Mouse (Mus musculus) embryonic facial prominence, embryonic 11.5 days (tissue): ENCODE measurements around the gene Dab1. TPM values are rescaled to one million over a fixed set of nuclear protein-coding genes. Genes with fewer than 3 reads are reported as not detected.

Source experiments
- ATAC-seq: fragments of 200-750 bp; cut with Nextera tagmentation; replicated peaks from 2 replicates; pipeline ENCODE4 v1.8.0; 2017; ENCODE audit warnings: low read depth; ENCODE audit not compliant: insufficient number of reproducible peaks, low FRiP score, low TSS enrichment
- DNase-seq: peaks from one replicate; pipeline ENCODE4 v3.0.0-alpha.2; 2015; ENCODE audit warnings: low spot score
- H3K27ac ChIP-seq: fragments of 300-500 bp; sonication (generic); replicated peaks from 2 replicates; pipeline ENCODE4 v1.5.1; 2014; ENCODE audit warnings: mild to moderate bottlenecking, low read depth, low read length, control low read depth
- H3K27me3 ChIP-seq: fragments of 300-500 bp; sonication (generic); 2 replicates; pipeline ENCODE4 v1.6.1; 2014; ENCODE audit warnings: mild to moderate bottlenecking, low read length, moderate library complexity, mixed read lengths; ENCODE audit not compliant: control insufficient read depth, insufficient read depth
- H3K36me3 ChIP-seq: fragments of 300-500 bp; sonication (generic); replicated peaks from 2 replicates; pipeline ENCODE4 v1.6.1; 2014; ENCODE audit warnings: low read depth, mild to moderate bottlenecking, low read length, moderate library complexity, mixed read lengths; ENCODE audit not compliant: control insufficient read depth, insufficient read depth
- H3K4me1 ChIP-seq: fragments of 300-500 bp; sonication (generic); 2 replicates; pipeline ENCODE4 v1.6.1; 2014; ENCODE audit warnings: low read length, mixed read lengths; ENCODE audit not compliant: control insufficient read depth, insufficient read depth
- H3K4me2 ChIP-seq: fragments of 300-500 bp; sonication (generic); 2 replicates; pipeline ENCODE4 v1.6.1; 2014; ENCODE audit warnings: low read depth, mild to moderate bottlenecking, control low read depth, low read length, moderate library complexity
- H3K4me3 ChIP-seq: fragments of 300-500 bp; sonication (generic); 2 replicates; pipeline ENCODE4 v1.5.1; 2014; ENCODE audit warnings: low read depth, low read length, control low read depth
- H3K9ac ChIP-seq: fragments of 300-500 bp; sonication (generic); replicated peaks from 2 replicates; pipeline ENCODE4 v1.6.1; 2014; ENCODE audit warnings: mild to moderate bottlenecking, control low read depth, low read length
- H3K9me3 ChIP-seq: fragments of 300-500 bp; sonication (generic); replicated peaks from 2 replicates; pipeline ENCODE4 v1.6.1; 2016; ENCODE audit warnings: mild to moderate bottlenecking, low read length, inconsistent platforms, mixed read lengths; ENCODE audit not compliant: control insufficient read depth
- WGBS: fragments of 180-500 bp; shearing (Covaris S2); extraction: QIAGEN DNeasy Blood & Tissue Kit; methylation state at CpG from one replicate; pipeline ENCODE4 v1.1.7; 2014; 5-methylcytosine and 5-hydroxymethylcytosine counted together
- polyA plus RNA-seq: library from polyadenylated mRNA; unstranded; fragments of >200 nt; fragmentation: Nextera tagmentation; extraction: Ambion mirVana; gene quantifications from 2 replicates; pipeline ENCODE4 v1.2.1, GENCODE M21; 2014

The Dab1 gene
- polyA plus RNA-seq, 1 experiment from 2014 or later = 17.6 TPM

- H3K36me3 ChIP-seq = no peaks in the 10 kb centered on the region
- no peak overlapping the region for H3K4me3 ChIP-seq
- no peaks in the 10 kb centered on the region for H3K9me3 ChIP-seq
- DNase-seq (no peak), ATAC-seq (no peak)
- no peaks in the 10 kb centered on the region for H3K4me1 ChIP-seq
- no peak overlapping the region for H3K9ac ChIP-seq
- WGBS = 89% methylated on average over 7 of the region's 7 CpGs
- H3K27me3 ChIP-seq = no peaks in the 10 kb centered on the region
- no peak overlapping the region for H3K27ac ChIP-seq
- no peak overlapping the region for H3K4me2 ChIP-seq
Measured at GRCm38 (mm10) chr4:103783561-103784247, 164.5 kb downstream of the Dab1 start.

GRCm38 (mm10) chr4:103793589-103794312, 174.6 kb downstream of the Dab1 start:
- no peak overlapping the region for H3K4me3 ChIP-seq
- no peak overlapping the region for H3K4me2 ChIP-seq
- no peak overlapping the region for H3K9ac ChIP-seq
- ATAC-seq (no peak), DNase-seq (no peak)
- no peaks in the 10 kb centered on the region for H3K4me1 ChIP-seq
- H3K36me3 ChIP-seq = no peaks in the 10 kb centered on the region
- H3K9me3 ChIP-seq = no peaks in the 10 kb centered on the region
- no peaks in the 10 kb centered on the region for H3K27me3 ChIP-seq
- no peak overlapping the region for H3K27ac ChIP-seq
- 77% methylated on average over 8 of the region's 8 CpGs for WGBS

GRCm38 (mm10) chr4:103796416-103796815, 177.3 kb downstream of the Dab1 start:
- Histone ChIP-seq H3K4me2 (no peak overlapping the region), H3K36me3 (no peaks in the 10 kb centered on the region), H3K27ac (no peak overlapping the region), H3K4me3 (no peak overlapping the region), H3K9me3 (no peaks in the 10 kb centered on the region), H3K27me3 (no peaks in the 10 kb centered on the region), H3K4me1 (no peaks in the 10 kb centered on the region), H3K9ac (no peak overlapping the region)
- WGBS = 84% methylated on average over 6 of the region's 6 CpGs
- no peak for ATAC-seq
- DNase-seq = no peak

- 81% methylated on average over 4 of the region's 4 CpGs for WGBS
- no peak overlapping the region for H3K4me2 ChIP-seq
- no peak overlapping the region for H3K9ac ChIP-seq
- H3K27ac ChIP-seq = no peak overlapping the region
- ATAC-seq (no peak), DNase-seq (no peak)
- H3K36me3 ChIP-seq = no peaks in the 10 kb centered on the region
- no peaks in the 10 kb centered on the region for H3K4me1 ChIP-seq
- no peaks in the 10 kb centered on the region for H3K9me3 ChIP-seq
- H3K4me3 ChIP-seq = no peak overlapping the region
- H3K27me3 ChIP-seq = no peaks in the 10 kb centered on the region
Measured at GRCm38 (mm10) chr4:103802439-103802838, 183.3 kb downstream of the Dab1 start.

GRCm38 (mm10) chr4:103804461-103804860, 185.3 kb downstream of the Dab1 start:
- no peaks in the 10 kb centered on the region for H3K27me3 ChIP-seq
- no peak overlapping the region for H3K9ac ChIP-seq
- H3K4me1 ChIP-seq = no peaks in the 10 kb centered on the region
- no peak for ATAC-seq
- 63% methylated on average over 1 of the region's 1 CpGs for WGBS
- DNase-seq = no peak
- H3K4me2 ChIP-seq = no peak overlapping the region
- H3K9me3 ChIP-seq = no peaks in the 10 kb centered on the region
- H3K27ac ChIP-seq = no peak overlapping the region
- H3K4me3 ChIP-seq = no peak overlapping the region
- H3K36me3 ChIP-seq = no peaks in the 10 kb centered on the region

GRCm38 (mm10) chr4:103822669-103823068, 203.5 kb downstream of the Dab1 start:
- WGBS = 91% methylated on average over 4 of the region's 4 CpGs
- Histone ChIP-seq H3K27ac (no peak overlapping the region), H3K9ac (no peak overlapping the region), H3K4me1 (no peaks in the 10 kb centered on the region), H3K9me3 (no peaks in the 10 kb centered on the region), H3K4me2 (no peak overlapping the region), H3K36me3 (no peaks in the 10 kb centered on the region), H3K27me3 (no peaks in the 10 kb centered on the region), H3K4me3 (no peak overlapping the region)
- ATAC-seq (no peak), DNase-seq (no peak)

- 22% methylated on average over 5 of the region's 5 CpGs for WGBS
- Histone ChIP-seq H3K9ac (no peak overlapping the region), H3K36me3 (no peaks in the 10 kb centered on the region), H3K4me2 (no peak overlapping the region), H3K4me1 (no peaks in the 10 kb centered on the region), H3K9me3 (no peaks in the 10 kb centered on the region), H3K4me3 (no peak overlapping the region), H3K27me3 (no peaks in the 10 kb centered on the region), H3K27ac (no peak overlapping the region)
- ATAC-seq (no peak), DNase-seq (no peak)
Measured at GRCm38 (mm10) chr4:103838377-103838776, 219.2 kb downstream of the Dab1 start.

GRCm38 (mm10) chr4:103839541-103839940, 220.4 kb downstream of the Dab1 start:
- WGBS = 87% methylated on average over 2 of the region's 2 CpGs
- DNase-seq = no peak
- Histone ChIP-seq H3K4me1 (no peaks in the 10 kb centered on the region), H3K27ac (no peak overlapping the region), H3K27me3 (no peaks in the 10 kb centered on the region), H3K4me3 (no peak overlapping the region), H3K9me3 (no peaks in the 10 kb centered on the region), H3K9ac (no peak overlapping the region), H3K36me3 (no peaks in the 10 kb centered on the region), H3K4me2 (no peak overlapping the region)
- ATAC-seq = no peak
